Mouse (Mus musculus): Measurements from ENCODE around the gene Pdxdc1. TPM values are rescaled to one million over a fixed set of nuclear protein-coding genes. Genes with fewer than 3 reads are reported as not detected.
"Not testable (repeated sequence)": the region's sequence is repeated elsewhere in the genome, so short reads cannot be mapped to it uniquely, and the experiment has no call there.

Pdxdc1 gene
- total and polyA plus RNA-seq, 2 experiments from 2014 or later = 60.2 to 67.4 TPM

GRCm38 (mm10) chr16:13940139-13940846 is 37.4 kb upstream of the Pdxdc1 start:
- 6% methylated on average over 28 of the region's 28 CpGs for WGBS

GRCm38 (mm10) chr16:13927456-13928075 is 24.6 kb upstream of the Pdxdc1 start:
- H3K4me2 ChIP-seq (ENCODE audit: low read depth) = no peak overlapping the region
- WGBS = 90% methylated on average over 4 of the region's 4 CpGs
- no peak overlapping the region for H3K4me3 ChIP-seq (ENCODE audit: low read depth, low read length)
- H3K27me3 ChIP-seq (ENCODE audit: insufficient read depth, low read length) = no peaks in the 10 kb centered on the region
- no peak overlapping the region for H3K27ac ChIP-seq (ENCODE audit: low read depth, low read length)
- DNase-seq (no peak), ATAC-seq (no peak)
- no peaks in the 10 kb centered on the region for H3K4me1 ChIP-seq (ENCODE audit: insufficient read depth)
- no peak overlapping the region for H3K9ac ChIP-seq
- H3K36me3 ChIP-seq (ENCODE audit: insufficient read depth) = no peaks in the 10 kb centered on the region
- H3K9me3 ChIP-seq (ENCODE audit: low read length) = no peaks in the 10 kb centered on the region
- TF ChIP-seq CTCF (IDR thresholded peaks at IDR 0.05; ENCODE audit: low read depth) = no peak

More at GRCm38 (mm10) chr16:13940139-13940846, 37.4 kb upstream of the Pdxdc1 start:
- peak overlapping the region; percentile 73 for H3K9ac ChIP-seq
- peak; percentile 85 for DNase-seq
- peak overlapping the region; percentile 5; the same call in 1 of the 2 replicates for H3K27ac ChIP-seq (ENCODE audit: low read depth, low read length)
- no peaks in the 10 kb centered on the region for H3K36me3 ChIP-seq (ENCODE audit: insufficient read depth)
- H3K4me3 ChIP-seq (ENCODE audit: low read depth, low read length) = peak overlapping the region; percentile 62
- peak; percentile 100 for ATAC-seq
- no peak for TF ChIP-seq CTCF (IDR thresholded peaks at IDR 0.05; ENCODE audit: low read depth)
- H3K4me2 ChIP-seq (ENCODE audit: low read depth) = peak overlapping the region; percentile 97
- H3K27me3 ChIP-seq (ENCODE audit: insufficient read depth, low read length) = no peaks in the 10 kb centered on the region
- H3K4me1 ChIP-seq (ENCODE audit: insufficient read depth) = peaks cover 8% of the 10 kb centered on the region; the same call in 1 of the 2 replicates
- no peaks in the 10 kb centered on the region for H3K9me3 ChIP-seq (ENCODE audit: low read length)

- not testable (repeated sequence) for H3K9me3 ChIP-seq (ENCODE audit: low read length); H3K36me3 ChIP-seq (ENCODE audit: insufficient read depth); H3K4me2 ChIP-seq (ENCODE audit: low read depth); DNase-seq; ATAC-seq; H3K27me3 ChIP-seq (ENCODE audit: insufficient read depth, low read length); H3K9ac ChIP-seq; H3K4me1 ChIP-seq (ENCODE audit: insufficient read depth); H3K4me3 ChIP-seq (ENCODE audit: low read depth, low read length); H3K27ac ChIP-seq (ENCODE audit: low read depth, low read length)
- 95% methylated on average over 5 of the region's 5 CpGs for WGBS
These were observed 20.0 kb upstream of the Pdxdc1 start for GRCm38 (mm10) chr16:13922966-13923365.

- not testable (repeated sequence) for H3K9ac ChIP-seq; H3K4me1 ChIP-seq (ENCODE audit: insufficient read depth); H3K9me3 ChIP-seq (ENCODE audit: low read length); H3K4me3 ChIP-seq (ENCODE audit: low read depth, low read length); ATAC-seq; H3K4me2 ChIP-seq (ENCODE audit: low read depth); DNase-seq; H3K27me3 ChIP-seq (ENCODE audit: insufficient read depth, low read length); H3K36me3 ChIP-seq (ENCODE audit: insufficient read depth); H3K27ac ChIP-seq (ENCODE audit: low read depth, low read length)
- 91% methylated on average over 3 of the region's 3 CpGs for WGBS
These were observed 19.6 kb upstream of the Pdxdc1 start for GRCm38 (mm10) chr16:13922499-13922898.

- no peak overlapping the region for H3K4me3 ChIP-seq (ENCODE audit: low read depth, low read length)
- H3K9me3 ChIP-seq (ENCODE audit: low read length) = peaks cover 11% of the 10 kb centered on the region
- no peaks in the 10 kb centered on the region for H3K4me1 ChIP-seq (ENCODE audit: insufficient read depth)
- no peak overlapping the region for H3K4me2 ChIP-seq (ENCODE audit: low read depth)
- H3K36me3 ChIP-seq (ENCODE audit: insufficient read depth) = no peaks in the 10 kb centered on the region
- H3K27me3 ChIP-seq (ENCODE audit: insufficient read depth, low read length) = no peaks in the 10 kb centered on the region
- ATAC-seq = no peak
- no peak for DNase-seq
- no peak overlapping the region for H3K9ac ChIP-seq
- no peak overlapping the region for H3K27ac ChIP-seq (ENCODE audit: low read depth, low read length)
- WGBS = 97% methylated on average over 7 of the region's 7 CpGs
- no peak for TF ChIP-seq CTCF (IDR thresholded peaks at IDR 0.05; ENCODE audit: low read depth)
These were observed 18.9 kb upstream of the Pdxdc1 start for GRCm38 (mm10) chr16:13921781-13922180.

GRCm38 (mm10) chr16:13921063-13921462 is 18.1 kb upstream of the Pdxdc1 start:
- H3K36me3 ChIP-seq (ENCODE audit: insufficient read depth) = no peaks in the 10 kb centered on the region
- no peaks in the 10 kb centered on the region for H3K4me1 ChIP-seq (ENCODE audit: insufficient read depth)
- DNase-seq = no peak
- no peak for ATAC-seq
- peak; percentile 33; the same call in 1 of the 2 replicates for TF ChIP-seq CTCF (IDR thresholded peaks at IDR 0.05; ENCODE audit: low read depth)
- no peaks in the 10 kb centered on the region for H3K27me3 ChIP-seq (ENCODE audit: insufficient read depth, low read length)
- no peak overlapping the region for H3K4me2 ChIP-seq (ENCODE audit: low read depth)
- peaks cover 11% of the 10 kb centered on the region for H3K9me3 ChIP-seq (ENCODE audit: low read length)
- no peak overlapping the region for H3K4me3 ChIP-seq (ENCODE audit: low read depth, low read length)
- WGBS = 86% methylated on average over 6 of the region's 6 CpGs
- no peak overlapping the region for H3K27ac ChIP-seq (ENCODE audit: low read depth, low read length)
- no peak overlapping the region for H3K9ac ChIP-seq

- Histone ChIP-seq H3K9ac (no peak overlapping the region), H3K4me1 (ENCODE audit: insufficient read depth) (no peaks in the 10 kb centered on the region), H3K4me3 (ENCODE audit: low read depth, low read length) (no peak overlapping the region)
These were observed 17.2 kb upstream of the Pdxdc1 start for GRCm38 (mm10) chr16:13920093-13920492.

More at GRCm38 (mm10) chr16:13920093-13920492, 17.2 kb upstream of the Pdxdc1 start:
- Histone ChIP-seq H3K27ac (ENCODE audit: low read depth, low read length) (no peak overlapping the region), H3K4me2 (ENCODE audit: low read depth) (no peak overlapping the region), H3K27me3 (ENCODE audit: insufficient read depth, low read length) (no peaks in the 10 kb centered on the region), H3K36me3 (ENCODE audit: insufficient read depth) (no peaks in the 10 kb centered on the region), H3K9me3 (ENCODE audit: low read length) (peaks cover 11% of the 10 kb centered on the region)
- no peak for TF ChIP-seq CTCF (IDR thresholded peaks at IDR 0.05; ENCODE audit: low read depth)
- DNase-seq (no peak), ATAC-seq (no peak)
- WGBS = 96% methylated on average over 5 of the region's 5 CpGs
